Mouse (Mus musculus): ENCODE results near the gene Arl16. TPM values are rescaled to one million over a fixed set of nuclear protein-coding genes. Genes with fewer than 3 reads are reported as not detected.

Arl16 gene
- polyA plus RNA-seq, 1 experiment = 44.9 TPM

GRCm38 (mm10) chr11:120497436-120497835 is 30.0 kb upstream of the Arl16 start:
- no peak for TF ChIP-seq GATA1 (IDR thresholded peaks at IDR 0.05; ENCODE audit: low read length)

DNA sequence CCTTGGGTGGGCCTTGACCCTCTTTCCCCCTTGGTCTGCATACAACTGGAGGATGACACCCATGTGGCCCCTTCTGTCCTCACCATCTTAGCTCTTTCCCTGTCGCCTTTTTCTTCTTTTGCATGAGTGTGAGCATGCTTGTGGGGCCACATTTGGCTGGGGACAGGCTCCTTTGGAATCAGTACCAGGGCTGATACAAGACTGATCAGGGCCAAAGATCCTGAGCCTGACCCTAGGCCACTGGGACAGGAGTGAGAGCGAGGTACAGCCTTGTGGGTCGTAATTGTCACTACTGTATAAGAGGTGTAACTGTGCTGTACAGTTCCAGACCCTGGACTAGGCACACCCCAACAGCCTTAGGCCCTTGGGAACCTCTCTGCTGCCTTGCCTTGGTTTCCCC is 26.5 kb upstream of the Arl16 start:
- no peak for TF ChIP-seq GATA1 (IDR thresholded peaks at IDR 0.05; ENCODE audit: low read length)

DNA sequence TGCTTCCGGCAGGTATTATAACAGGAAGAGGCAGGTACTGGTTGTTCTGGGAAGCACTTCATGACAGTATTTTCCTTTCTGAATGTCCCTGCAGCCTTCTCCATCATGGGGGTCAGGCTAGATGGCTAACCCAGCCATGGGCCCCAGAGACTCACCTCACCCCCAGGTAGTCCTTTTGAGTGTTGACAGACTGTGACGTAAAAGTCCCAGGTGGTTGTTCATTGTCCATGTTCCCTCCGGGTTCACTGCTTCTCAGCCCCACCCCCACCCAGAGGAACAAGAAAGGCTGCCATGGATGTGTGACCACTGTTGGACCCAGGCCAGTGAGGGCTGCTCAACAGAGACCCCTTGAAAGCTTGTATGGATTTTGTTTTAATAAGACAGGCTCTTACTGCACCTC is 25.9 kb upstream of the Arl16 start:
- no peak for TF ChIP-seq GATA1 (IDR thresholded peaks at IDR 0.05; ENCODE audit: low read length)

- TF ChIP-seq GATA1 (IDR thresholded peaks at IDR 0.05; ENCODE audit: low read length) = no peak
Observed at GRCm38 (mm10) chr11:120492878-120493203, 25.4 kb upstream of the Arl16 start.

GRCm38 (mm10) chr11:120492024-120492877 is 24.8 kb upstream of the Arl16 start:
- no peak for TF ChIP-seq GATA1 (IDR thresholded peaks at IDR 0.05; ENCODE audit: low read length)

GRCm38 (mm10) chr11:120491317-120492023 is 24.1 kb upstream of the Arl16 start, which contains the start of gene Slc25a10:
Slc25a10 (plus strand) TSS chr11:120491840.
- no peak for TF ChIP-seq GATA1 (IDR thresholded peaks at IDR 0.05; ENCODE audit: low read length)

- no peak for TF ChIP-seq GATA1 (IDR thresholded peaks at IDR 0.05; ENCODE audit: low read length)
Observed at GRCm38 (mm10) chr11:120490291-120491046, 23.1 kb upstream of the Arl16 start.

DNA sequence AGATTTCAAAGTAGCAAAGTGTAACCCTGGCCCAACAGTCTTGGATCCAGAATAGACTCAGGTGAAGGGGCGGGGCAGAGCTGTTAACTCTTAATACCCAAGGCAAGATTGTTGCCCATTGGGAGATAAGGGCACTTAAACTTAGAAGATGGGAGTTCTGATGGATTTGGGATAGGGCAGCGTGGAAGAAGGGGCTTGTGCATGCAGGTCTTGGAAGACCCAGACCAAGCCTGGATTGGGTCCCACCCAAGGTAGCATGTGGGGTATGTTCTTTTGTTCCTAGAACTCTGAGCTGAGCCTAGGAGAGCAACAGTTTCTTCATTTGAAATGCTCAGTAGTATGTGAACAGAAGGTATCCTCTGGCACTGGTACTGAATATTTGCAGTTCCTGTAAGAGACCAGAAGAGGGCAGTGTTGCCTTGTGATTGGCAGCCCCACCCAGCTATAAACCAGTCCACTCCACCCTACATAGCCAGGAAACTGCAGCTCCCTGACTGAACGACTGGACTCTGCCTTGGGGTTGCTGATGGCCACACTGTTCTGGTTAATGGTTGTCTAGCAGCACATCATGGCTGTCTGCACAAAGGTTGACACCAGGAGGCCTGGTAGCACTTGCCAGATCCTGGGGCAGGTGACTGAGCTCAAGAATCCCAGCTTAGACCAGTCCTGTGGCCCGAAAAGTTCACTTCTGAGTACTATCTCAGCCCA is 21.8 kb upstream of the Arl16 start:
- no peak for TF ChIP-seq GATA1 (IDR thresholded peaks at IDR 0.05; ENCODE audit: low read length)

DNA sequence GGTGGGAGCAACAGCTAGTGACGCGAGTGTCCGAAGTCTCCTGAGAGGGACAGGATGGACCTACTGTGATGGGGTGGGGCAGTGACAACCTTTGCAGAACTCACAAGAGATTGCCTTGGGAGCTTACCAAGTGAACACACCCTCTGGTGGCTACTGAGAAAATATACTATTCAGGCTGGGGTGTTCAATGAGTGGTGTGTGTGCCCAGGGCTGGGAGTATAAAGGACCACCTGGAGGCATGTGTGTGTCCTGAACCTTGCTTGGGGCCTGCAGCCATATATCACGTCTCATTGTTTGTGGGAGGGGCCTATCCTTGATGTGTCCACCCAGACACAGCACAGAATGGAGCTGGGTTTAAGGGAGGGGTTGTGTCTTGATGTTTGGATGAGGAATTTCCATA is 21.1 kb upstream of the Arl16 start:
- no peak for TF ChIP-seq GATA1 (IDR thresholded peaks at IDR 0.05; ENCODE audit: low read length)

DNA sequence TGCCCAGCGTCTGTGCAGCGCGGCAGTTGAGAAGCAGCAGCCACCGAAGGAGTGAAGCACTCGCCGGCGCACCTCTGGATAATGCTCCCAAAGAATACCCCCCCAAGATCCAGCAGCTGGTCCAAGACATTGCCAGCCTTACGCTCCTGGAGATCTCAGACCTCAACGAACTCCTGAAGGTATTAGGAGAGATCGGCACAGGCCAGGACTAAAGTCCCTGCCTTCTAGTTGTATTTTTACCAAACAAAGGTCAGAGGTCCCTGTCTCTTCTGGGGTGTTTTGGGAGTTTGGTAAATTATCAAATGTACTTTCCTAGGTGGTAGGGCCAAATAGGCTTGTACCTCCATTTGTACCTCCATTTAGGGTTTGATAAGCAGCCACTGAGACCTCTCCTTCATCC is 17.8 kb upstream of the Arl16 start:
- TF ChIP-seq GATA1 (IDR thresholded peaks at IDR 0.05; ENCODE audit: low read length) = no peak

- TF ChIP-seq GATA1 (IDR thresholded peaks at IDR 0.05; ENCODE audit: low read length) = no peak
Observed at GRCm38 (mm10) chr11:120484265-120484981, 17.0 kb upstream of the Arl16 start, which contains the start of gene Mrpl12. Mrpl12 (plus strand) TSS chr11:120484613.

DNA sequence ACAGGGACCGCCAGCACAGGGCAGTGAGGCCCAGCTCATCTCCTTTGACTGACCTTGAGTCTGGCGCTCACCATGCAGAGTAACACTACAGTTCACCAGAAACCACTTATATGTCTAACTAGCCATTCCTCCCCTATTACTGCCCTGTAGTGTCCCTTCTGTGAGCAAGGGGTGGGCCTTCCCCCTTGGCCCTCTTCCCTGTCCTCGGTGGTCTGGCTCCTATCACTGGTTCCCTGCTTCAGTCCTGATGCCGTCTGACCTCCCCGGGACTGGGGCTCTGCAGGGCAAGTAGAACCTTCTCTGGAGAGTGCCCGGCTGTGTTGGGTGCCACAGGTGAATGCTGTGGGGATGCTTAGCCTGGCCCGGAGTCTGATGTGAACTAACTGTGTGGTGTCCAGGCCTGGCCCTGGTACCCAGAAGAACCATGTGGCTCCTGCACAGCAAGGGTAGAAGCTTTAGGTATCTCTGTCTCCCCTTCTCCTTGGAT is 16.1 kb upstream of the Arl16 start:
- TF ChIP-seq GATA1 (IDR thresholded peaks at IDR 0.05; ENCODE audit: low read length) = no peak

GRCm38 (mm10) chr11:120472052-120472451 is 4.6 kb upstream of the Arl16 start:
- no peak for TF ChIP-seq GATA1 (IDR thresholded peaks at IDR 0.05; ENCODE audit: low read length)

- TF ChIP-seq GATA1 (IDR thresholded peaks at IDR 0.05; ENCODE audit: low read length) = no peak
Observed at GRCm38 (mm10) chr11:120467736-120468092, 307 bp upstream of the Arl16 start.

DNA sequence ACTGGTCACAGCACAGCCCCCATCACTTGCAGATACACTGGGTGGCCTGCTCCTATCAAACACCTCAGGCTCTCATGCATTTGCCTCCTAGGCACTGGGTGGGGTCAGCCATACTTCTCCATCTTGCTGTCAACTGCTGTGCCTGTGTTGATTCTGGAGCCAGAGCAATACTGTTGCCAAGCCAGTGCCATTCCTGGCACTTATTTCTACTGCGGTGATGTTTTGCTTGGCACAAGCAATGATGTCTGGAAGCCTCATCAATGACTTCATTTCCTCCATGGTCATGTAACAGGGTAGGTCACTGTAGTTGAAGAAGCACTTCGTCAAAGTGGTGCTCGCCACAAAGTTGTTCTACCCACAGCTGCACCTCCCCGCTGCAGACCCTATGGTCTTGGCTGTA is 1.9 kb downstream of the Arl16 start:
- no peak for TF ChIP-seq GATA1 (IDR thresholded peaks at IDR 0.05; ENCODE audit: low read length)

All from G1E-ER4 (cell line).